Mouse (Mus musculus) layer of hippocampus, adult 18-20 months (tissue): ENCODE measurements around the gene Cyth3. TPM values are rescaled to one million over a fixed set of nuclear protein-coding genes. Genes with fewer than 3 reads are reported as not detected.

Source experiments
- DNase-seq, 2 experiments: peaks; one replicate each; pipeline ENCODE4 v3.0.0; 2022; ENCODE audit warnings: low spot score in 2 of 2
- total RNA-seq, 2 experiments: library from RNA; stranded (reverse); gene quantifications; 2 replicates each; pipeline ENCODE4 v1.2.3; 2021

Cyth3 gene
- total RNA-seq, 2 experiments from 2014 or later, result 41.3 to 51.6 TPM

DNA sequence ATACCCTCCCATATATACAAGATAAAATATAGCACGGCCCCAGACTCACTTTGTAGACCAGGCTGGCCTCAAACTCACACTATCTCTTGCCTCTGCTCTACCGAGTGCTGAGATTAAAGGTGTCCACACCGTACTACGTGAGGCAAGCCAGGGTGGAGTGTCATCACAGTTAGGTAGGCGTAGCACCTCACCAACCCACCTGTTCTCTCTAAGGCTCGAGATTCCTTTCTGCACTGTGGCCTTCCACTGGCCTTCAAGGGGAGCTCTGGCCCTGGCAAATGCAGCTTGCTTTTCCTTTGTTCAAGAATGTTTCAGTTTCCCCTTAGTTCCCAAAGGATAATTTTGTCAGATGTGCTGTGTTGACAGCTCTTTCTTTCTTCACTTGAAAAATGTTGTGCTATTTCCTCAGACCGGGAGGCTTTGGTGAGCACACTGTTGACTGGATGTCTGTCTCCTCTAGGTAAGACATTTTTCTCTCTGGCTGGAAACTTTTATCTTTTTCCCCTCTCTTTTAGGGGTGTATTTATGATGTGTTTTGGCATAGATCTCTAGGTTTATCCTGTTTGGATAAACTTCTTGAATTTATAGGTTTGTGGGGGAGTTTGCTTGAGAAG, 40.9 kb downstream of the Cyth3 start:
- no peak for DNase-seq

DNA sequence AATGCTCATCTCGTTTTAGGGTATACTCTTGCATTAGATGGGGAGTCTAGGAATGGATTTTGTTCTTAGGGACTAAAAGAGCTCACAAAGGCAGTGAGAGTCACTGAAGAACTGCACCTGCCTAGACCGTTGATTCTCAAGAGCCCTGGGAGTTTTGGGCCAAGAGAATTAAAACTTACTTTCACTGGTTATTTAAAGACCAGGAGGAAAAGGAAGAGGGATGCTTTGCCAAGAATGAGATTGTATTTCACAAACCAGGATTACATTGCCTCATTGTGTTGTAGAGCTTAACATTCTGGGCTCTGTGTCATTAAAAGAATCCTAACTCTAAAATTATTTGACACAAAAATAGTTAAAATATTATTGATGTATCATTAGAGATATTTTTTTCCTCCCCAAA, 43.3 kb downstream of the Cyth3 start:
- no peak for DNase-seq

DNA sequence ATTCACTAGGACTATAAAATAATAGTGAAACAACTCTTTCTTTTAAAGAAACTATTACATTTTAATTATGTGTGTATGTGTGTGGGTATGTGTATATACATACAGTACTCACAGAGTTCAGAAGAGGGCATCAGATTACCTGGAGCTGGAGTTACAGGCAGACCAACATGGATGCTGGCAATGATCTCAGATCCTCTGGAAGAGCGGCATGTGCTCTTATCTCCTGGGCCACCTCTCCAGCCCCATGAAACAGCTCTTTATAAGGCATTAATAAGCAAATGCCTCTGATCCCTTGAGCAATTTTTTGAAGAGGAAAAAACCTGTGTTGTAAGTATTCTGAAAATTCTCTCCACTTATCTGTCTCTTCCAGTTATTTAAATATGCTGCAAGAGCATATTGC, 43.8 kb downstream of the Cyth3 start:
- DNase-seq, result no peak

DNA sequence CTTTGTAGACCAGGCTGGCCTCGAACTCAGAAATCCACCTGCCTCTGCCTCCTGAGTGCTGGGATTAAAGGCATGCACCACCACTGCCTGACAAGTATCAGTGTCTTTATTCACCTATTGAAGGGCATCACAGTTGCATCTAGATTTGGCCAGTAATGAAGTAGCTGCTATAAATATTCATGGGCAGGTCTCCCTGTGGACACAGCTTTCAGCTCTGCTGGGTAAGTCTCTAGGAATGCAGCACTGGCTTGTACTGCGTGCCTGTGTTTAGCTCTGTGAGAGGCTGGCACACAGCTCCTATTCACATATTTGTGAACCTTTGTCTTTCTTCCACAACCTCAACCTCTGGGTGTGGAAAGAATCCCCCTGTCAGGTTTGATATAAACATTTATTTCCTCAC, 46.6 kb downstream of the Cyth3 start:
- DNase-seq, result no peak

DNA sequence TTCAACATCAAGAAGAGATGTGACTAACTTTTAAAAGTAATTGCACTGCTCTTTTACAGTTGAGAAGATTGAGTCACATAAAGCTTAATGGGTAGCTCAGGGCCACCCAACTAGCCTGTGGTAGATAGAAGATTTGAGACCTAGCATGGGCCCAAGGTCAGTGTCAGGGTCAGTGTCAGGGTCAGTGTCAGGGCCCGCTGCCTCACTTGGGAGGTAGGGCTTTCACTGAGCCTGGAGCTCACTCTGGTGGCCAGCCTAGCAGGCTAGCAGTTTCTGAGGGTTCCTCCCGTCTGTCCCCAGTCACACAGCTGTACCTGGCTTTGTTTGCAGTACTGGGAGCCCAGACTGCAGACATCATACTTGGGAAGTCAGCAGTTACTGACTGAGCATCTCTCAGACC, 47.1 kb downstream of the Cyth3 start:
- no peak for DNase-seq

DNA sequence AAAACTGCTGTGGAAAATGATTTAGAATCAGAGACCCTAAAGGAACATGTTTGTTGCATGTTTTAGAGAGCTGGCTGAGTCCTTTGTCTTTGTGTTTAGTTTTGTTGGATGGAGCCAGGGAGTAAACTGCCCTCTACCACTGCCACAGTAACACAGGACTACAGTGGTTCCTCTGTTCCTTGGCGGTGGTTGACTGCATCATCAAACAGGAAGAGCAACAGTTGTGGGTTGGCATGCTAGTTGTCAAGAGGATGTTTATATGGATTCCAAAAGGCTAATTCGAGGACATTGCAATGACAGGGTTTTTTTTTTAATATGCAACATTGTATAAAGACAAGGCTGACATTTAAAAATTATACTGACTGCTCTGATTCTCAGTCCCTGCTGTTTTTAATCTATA, 47.6 kb downstream of the Cyth3 start:
- DNase-seq, result no peak

DNA sequence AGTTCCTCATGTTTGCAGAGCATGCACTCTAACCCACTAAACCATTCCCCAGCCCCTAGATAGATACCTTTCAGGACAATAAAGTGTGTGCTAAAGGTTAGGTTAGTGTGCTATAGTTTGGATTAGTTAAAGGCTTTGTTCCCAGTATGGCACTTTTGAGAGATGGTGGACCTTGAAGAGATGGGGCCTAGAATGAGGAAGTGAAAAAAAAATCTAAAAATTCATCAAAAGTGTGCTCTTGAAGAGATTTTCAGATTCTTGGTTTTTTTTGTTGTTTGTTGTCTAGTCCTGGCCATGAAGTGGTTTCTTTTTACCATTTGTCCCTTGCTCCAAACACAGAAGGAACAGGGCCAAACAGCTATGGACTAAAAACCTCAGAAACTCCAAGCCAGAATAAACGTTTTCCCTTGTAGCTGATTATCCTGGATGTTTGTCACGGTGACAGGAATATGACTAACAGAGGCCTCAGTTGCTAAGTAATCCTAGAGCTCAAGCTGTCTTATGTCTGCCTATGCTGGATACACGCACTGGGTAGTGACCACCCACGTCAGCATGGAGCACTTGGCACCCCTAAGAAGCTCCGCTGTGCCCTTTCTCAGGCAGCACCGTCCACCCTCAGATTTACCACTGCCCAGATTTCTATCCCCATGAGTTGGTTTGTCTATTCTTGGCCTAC, 48.6 kb downstream of the Cyth3 start:
- DNase-seq, result peak in 1 of 2 experiments; percentile 51

DNA sequence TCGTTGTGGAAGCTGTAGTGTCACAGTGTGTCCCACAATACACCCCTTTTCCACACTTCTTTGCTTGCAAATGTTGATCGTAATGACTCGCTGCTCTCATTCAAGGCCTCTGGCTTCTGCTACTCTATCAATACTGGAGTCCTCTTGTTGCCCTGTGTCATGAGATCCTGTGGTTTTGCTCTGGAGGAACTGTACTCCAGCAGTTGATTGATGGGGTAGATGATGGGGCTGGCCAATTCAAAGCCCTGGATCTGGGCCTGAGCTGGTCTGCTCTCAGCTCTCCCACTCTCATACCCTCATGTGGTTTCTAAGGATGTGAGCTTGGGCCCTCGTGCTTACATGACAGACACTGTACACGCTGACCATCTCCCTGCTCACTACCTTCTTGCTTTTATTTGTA, 52.3 kb downstream of the Cyth3 start:
- no peak for DNase-seq

DNA sequence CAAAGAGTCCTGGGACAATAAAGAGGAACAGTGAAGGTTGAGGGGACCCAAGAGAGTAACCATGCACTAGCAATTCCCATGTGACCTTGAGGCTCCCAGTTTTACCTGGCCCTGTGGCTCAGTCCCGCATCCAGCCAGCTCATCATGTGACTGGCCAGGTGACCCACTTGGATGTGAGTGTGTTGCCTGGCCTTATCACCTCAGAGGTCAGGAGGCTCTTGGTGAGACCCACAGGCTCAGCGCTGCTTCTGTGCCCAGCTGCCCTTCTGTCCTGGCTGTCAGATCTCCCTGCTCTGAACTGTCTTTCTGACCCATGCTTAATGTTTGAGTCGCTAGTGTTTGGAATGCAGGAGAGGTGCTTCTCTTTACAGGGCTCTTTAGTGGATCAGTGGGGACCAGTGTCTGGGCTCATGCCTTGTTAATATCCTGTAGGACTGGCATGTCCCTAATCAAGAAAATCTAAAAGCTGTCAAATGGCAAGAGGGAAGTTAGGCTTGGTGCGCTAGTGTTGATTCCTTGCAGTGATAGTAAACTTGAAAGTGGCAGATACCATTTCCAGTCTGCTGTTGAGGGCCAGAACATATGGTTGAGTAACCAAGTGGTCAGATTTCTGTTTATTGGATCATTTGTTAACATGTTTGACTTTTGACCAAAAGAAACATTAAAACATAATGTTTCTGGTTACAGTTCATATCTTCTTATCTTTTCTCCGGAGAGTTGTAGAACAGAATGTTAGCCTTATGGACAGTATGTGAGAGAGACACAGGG, 54.2 kb downstream of the Cyth3 start:
- no peak for DNase-seq

DNA sequence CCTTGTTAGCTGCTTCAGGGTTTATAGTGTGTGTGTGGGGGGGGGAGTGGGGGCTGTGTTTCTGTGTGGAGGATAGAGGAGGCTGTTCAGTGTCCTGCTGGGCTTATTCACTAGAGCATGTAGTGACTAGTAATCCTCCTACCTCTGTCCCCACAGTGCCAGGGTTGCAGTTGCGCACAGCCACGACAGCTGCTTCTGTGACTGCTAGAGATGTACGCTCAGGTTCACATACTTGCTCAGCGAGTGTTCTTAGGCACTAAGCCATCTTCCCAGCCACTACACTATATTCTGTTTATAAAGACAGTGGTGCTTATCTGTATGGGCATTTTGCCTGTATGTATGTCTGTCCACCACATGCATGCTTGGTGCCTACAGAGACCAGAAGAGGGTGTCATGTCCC, 55.1 kb downstream of the Cyth3 start:
- DNase-seq, result no peak

DNA sequence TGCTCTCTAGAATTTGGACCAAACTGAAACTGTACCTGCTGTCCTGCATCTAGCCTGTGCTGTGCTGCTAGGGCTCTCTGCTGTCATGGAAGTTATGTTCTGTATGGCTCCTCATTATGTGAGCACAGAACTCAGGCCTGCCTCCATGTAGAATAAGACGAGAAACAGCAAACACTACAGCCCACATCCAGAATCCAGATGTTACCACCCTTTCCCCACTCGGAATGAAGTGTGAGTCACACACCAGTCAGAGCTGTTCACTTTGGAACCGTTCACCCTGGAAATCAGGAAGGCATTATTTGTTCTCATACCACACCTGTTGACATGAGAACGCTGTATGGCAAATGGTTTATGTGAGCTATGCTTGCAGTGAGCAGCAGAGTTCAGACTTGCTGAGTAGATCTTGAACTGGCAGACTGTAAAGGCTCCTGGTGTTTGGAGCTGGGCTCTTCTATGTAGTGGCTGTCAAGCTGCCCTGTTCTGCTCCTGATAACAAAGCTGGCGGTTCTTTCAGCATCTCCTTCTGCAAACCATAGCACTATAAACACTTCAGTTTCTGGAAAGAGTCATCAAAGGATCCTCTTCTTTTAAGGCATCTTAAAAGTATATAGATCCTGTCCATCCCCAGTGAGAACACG, 56.5 kb downstream of the Cyth3 start:
- no peak for DNase-seq

DNA sequence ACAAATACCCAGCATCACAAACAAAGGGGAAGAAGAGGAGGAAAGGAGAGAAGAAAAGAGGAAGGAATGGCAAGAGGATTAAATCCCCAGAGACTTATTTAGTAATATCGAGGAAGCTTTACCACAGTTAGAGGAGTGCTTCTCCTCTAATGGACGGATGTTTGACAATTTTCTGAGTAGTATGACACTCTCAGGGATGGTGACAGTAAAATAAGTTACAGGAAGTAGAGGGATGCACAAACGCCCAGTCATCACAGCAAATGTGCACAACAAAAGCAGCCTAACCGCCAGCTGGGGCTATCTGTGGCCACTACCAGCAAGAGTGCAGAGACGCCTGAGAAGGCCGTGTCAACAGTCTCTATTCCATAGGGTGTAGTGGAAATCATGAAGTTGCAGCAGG, 57.4 kb downstream of the Cyth3 start:
- DNase-seq, result no peak

DNA sequence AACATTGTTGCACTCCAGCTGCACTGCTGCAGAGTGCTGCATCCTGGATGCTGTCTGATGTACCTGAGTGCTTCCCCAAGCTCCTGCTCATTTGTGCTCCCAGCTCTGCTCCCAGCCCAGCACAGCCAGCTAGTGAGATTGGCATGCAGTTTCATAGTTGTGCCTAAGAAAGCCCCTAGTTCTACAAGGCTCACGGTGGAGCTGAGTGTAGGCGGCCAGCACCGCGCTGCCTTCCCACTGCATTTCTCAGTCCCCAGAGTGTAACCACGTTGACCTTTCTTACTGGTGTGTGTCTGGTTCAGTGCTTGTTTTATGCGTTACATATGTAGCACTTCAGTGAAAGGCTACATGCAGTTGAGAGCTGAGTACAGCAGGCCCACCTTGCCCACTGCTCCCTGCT, 61.4 kb downstream of the Cyth3 start:
- DNase-seq, result no peak

DNA sequence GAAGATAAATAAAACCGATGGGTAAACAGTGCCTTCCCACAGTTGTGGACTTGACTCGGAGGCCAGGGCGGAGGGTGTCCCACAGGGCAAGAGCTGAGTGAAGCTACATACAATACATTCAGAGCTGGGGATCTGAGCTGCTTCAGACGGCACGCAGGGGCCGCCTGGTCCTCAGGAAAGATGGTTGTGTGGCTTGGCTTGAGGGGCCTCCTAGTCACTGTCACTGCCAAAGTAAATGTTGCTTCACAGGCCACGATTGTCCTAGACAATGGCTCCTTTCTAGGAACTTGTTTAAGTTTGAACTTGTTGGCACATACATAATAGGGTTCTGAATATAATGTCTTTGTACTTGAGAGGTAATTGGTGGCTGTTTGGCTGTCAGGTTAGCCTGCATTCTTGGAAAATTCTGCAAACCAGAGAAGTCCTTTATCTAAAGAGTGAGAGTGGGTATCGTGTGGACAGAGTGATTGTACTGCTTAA, 62.7 kb downstream of the Cyth3 start:
- no peak for DNase-seq

DNA sequence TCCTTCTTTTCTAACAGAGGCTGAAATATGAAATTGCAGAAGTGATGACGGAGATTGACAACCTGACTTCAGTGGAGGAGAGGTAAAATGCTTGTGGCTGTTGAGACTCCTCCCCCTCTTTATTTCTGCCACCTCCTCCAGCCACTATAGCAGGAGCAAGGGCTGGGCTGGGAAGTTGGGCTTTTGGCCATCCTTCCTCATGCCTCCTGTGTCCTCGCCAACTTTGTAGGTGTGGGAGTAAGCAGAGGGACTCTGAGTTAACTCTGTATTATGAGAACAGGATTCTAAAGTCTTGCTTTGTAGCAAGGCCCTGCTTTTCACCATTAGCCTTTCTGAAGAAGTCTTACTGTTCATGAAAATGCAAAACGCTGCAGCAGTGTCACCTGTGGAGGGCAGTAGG, 64.2 kb downstream of the Cyth3 start:
- DNase-seq, result no peak

DNA sequence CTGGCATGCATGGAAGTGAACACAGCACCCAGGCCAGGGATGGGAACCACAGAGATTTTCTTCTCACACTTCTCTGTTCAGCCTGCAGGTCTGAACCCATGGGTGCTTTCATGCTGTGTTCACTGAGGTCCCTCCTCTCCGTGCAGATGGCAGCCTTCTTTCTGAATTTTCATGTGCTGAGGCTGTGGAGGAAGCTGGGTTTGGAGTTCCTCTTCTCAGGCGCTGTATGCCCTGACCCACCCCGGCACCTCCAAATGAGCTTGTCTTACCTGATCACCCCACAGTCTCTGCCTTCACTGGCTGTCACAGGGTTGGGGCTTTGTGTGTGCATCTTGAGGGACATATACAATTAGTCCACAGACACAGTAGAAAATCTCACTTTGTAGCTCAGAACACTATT, 65.3 kb downstream of the Cyth3 start:
- DNase-seq, result no peak

DNA sequence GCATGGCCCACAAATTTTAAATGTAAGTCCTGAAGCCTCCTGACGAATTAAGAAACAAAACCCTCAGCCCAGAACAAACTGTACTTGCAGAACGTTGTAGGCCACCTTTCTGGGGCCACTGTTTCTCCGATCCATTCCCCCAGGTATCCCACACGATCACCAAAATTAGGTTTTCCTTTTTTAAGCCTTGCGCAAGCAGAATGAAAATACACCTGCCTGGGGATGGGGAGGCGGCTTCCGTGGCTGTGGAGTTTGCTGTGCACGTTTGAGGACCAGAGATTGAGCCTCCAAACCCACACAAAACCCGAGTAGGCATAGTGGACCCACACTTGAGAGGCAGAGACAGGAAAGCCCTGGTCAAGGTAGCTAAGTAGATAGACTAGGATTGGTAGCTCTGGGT, 68.1 kb downstream of the Cyth3 start:
- DNase-seq, result no peak

DNA sequence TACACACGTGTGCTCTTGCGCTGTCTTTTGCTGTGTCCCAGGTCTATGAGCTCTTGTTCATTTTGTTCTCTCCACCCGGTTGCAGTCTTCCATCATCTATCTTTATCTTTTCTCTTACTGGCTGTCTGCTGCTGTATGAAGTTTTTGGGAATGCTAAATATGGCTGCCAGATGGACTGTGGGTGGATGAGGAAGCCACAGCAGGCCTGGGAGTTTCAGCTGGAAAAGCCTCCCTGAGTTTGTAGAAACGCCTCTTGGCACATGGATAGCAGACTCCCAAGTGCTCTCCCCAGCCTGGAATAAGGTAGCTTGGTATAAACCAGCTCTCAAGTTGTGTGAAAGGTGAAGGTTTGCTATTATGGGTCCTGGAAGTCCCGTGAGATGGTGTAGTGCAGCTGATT, 68.7 kb downstream of the Cyth3 start:
- peak; percentile 79 to 92 for DNase-seq

DNA sequence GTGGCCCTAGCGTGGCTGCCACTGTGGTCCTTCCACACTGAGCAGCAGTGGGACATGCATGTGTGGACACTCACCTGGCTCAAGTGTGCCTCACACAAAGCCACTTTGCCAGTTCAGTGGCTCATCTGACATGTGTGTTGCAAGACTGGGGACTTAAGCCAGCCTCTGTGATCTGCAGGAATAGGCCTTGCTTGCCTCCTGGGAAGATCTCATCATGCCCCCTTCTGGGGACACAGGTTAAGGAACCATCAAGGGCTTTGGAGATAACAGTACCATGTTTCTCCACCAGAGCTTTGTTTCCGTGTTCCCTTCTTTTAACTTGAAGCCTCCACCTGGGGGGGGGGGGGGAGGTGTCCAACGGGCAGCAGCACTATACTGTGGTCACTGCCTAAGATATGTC, 74.1 kb downstream of the Cyth3 start:
- DNase-seq, result no peak

DNA sequence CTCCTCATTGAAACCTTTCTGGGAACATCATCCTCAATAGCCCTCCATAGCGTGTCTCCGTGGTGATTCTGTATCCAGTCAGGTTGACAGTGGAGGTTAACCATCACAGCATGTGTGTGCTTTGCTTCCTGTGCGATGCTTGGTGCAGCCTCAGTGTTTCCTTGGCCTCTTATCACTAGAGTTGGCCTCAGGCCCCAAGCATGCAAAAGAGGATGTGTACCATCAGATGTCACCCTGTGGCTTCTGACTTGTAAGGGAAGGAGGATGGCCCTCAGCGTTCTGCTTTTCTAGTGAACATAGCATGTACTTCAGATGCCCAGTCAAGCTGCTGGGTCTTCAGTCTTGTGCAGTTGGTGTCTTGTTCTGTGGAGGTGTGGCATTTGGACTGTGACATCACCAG, 76.2 kb downstream of the Cyth3 start:
- no peak for DNase-seq

DNA sequence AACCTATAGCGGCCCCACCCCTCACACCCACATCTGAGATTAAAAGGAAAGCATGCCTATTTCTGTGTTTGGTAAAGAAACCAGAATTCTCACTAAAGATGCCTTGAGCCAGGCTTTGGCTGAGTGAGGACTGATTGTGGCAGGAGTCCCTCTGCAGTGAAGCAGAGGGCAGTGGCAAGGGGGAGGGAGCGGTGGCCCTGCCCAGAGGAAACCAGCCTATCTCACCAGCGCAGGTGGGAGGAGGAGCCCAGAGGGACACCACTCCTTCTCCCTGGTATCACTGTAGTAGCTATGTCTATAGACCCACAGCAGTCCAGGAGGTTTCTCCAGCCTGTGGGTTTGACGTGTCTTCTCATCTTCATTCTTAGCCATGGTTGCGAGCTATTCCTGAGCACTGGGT, 78.0 kb downstream of the Cyth3 start:
- no peak for DNase-seq

DNA sequence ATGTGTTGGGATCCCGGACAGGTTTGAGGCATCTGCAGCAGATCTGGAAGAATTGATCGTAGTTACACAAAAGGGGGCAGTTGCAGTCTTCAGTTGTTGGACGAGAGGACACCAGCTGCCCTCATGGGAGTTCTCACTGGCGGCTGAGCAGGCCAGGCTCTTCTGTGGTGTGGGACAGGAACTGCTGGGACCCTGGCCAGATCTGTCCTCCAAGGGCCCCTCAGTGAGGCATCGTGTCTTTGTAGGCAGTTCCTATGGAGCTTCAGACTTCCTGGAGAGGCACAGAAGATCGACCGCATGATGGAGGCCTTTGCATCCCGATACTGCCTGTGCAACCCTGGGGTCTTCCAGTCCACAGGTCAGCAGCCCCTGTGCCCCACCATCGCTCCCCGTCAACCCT, 78.8 kb downstream of the Cyth3 start:
- no peak for DNase-seq
